Mouse (Mus musculus) embryonic fibroblast, embryonic 13.5 days (primary cell): ENCODE results near the gene Pds5b. TPM values are rescaled to one million over a fixed set of nuclear protein-coding genes. Genes with fewer than 3 reads are reported as not detected.

ENCODE experiments used
- H3K27ac ChIP-seq: 2 replicates; pipeline ENCODE4 v1.5.1; 2012; ENCODE audit warnings: low read length, control low read depth, inconsistent platforms; ENCODE audit not compliant: insufficient read depth
- H3K4me1 ChIP-seq: 2 replicates; pipeline ENCODE4 v1.6.1; 2011; ENCODE audit warnings: low read length; ENCODE audit not compliant: control insufficient read depth, insufficient read depth
- H3K4me3 ChIP-seq: 2 replicates; pipeline ENCODE4 v1.5.1; 2011; ENCODE audit warnings: mild to moderate bottlenecking, control low read depth, low read length; ENCODE audit not compliant: insufficient read depth
- CTCF ChIP-seq: IDR thresholded peaks from 2 replicates; pipeline ENCODE4 v1.5.1; 2011; ENCODE audit warnings: mild to moderate bottlenecking, control low read depth, low read length, moderate library complexity, borderline replicate concordance; ENCODE audit not compliant: insufficient read depth
- POLR2A ChIP-seq: IDR thresholded peaks from 2 replicates; pipeline ENCODE4 v1.6.1; 2011; ENCODE audit warnings: low read depth, mild to moderate bottlenecking, control low read depth, low read length, moderate library complexity
- polyA plus RNA-seq: library from polyadenylated mRNA; stranded (reverse); fragments of >200 nt; gene quantifications from 2 replicates; pipeline ENCODE4 v1.2.4, GENCODE M21; 2011; ENCODE audit warnings: low read depth; ENCODE audit not compliant: missing spikeins, insufficient read length

Gene Pds5b
- polyA plus RNA-seq, 1 experiment: 50.7 TPM

DNA sequence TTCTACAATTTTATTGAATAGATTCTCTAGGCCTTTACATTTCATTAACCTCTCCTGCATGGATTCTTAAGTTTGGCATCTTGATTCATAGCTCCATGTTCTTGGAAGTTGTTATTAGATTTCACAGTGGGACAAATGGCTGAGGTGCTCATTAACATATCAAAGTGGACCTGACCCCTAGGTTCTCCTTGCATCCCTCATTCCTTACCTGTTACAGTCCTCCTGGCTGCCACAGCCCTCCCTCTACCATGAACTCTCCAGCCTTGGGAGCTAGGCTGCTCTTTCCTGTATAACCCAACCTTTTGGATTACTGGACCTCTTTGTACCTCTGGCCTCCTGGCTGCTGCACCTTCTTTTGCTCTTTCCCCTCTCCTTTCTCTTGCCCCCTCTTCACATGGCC is 99.5 kb downstream of the Pds5b start:
- no peak overlapping the region for H3K27ac ChIP-seq
- H3K4me3 ChIP-seq: no peak overlapping the region
- no peaks in the 10 kb centered on the region for H3K4me1 ChIP-seq
- TF ChIP-seq POLR2A (no peak), CTCF (no peak)

DNA sequence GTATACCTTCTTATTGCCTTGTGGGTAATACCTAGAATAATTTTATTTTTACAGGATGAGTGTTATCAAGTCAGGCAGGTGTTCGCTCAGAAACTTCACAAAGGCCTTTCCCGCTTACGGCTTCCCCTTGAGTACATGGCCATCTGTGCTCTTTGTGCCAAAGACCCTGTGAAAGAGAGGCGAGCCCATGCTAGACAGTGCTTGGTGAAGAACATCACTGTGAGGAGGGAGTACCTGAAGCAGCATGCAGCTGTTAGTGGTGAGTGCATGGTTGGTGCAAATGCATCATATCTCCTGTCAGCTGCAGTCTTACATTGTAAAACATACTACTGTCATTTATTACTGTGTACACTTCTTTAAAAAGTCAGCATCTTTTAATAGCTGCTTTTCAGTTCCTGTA is 114.7 kb downstream of the Pds5b start:
- H3K4me1 ChIP-seq: no peaks in the 10 kb centered on the region
- TF ChIP-seq CTCF (no peak), POLR2A (no peak)
- H3K4me3 ChIP-seq: no peak overlapping the region
- no peak overlapping the region for H3K27ac ChIP-seq

DNA sequence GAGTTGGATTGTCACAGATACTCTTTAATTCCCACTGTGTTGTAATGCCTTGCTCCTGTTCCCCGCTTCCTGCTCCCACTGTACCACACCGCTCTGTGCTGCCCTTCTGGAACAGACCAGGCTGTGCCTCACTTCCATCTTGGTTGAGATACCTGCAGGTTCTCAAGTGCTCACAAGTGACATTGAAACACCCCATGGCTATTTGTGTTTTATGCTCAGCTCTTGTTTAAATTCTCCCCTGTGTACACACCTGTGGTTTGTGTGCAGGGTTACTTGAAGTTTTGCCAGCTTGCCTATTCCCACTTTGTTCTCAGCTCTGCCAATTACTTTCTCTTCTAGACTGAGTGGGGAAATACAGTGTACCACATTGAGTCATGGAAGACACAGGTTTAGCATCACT is 115.5 kb downstream of the Pds5b start:
- H3K4me1 ChIP-seq: no peaks in the 10 kb centered on the region
- TF ChIP-seq POLR2A: no peak
- TF ChIP-seq CTCF: no peak
- no peak overlapping the region for H3K27ac ChIP-seq
- H3K4me3 ChIP-seq: no peak overlapping the region

DNA sequence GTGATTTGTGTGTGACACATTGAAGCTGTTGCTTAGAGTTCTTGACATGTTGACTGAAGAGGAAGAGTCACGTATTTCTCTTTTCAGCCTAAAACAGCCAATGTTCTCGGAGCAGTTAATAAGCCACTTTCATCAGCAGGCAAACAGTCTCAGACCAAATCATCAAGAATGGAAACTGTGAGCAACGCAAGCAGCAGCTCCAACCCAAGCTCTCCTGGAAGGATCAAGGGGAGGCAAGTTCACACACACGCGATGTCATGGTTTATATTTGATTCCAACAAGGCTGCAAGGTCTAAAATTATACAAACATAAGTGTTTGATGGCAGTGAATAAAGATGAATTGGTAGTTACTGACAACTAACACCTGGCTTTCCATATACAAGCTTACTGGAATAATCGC is 120.6 kb downstream of the Pds5b start:
- TF ChIP-seq POLR2A (no peak), CTCF (no peak)
- Histone ChIP-seq H3K4me3 (no peak overlapping the region), H3K27ac (no peak overlapping the region), H3K4me1 (no peaks in the 10 kb centered on the region)

DNA sequence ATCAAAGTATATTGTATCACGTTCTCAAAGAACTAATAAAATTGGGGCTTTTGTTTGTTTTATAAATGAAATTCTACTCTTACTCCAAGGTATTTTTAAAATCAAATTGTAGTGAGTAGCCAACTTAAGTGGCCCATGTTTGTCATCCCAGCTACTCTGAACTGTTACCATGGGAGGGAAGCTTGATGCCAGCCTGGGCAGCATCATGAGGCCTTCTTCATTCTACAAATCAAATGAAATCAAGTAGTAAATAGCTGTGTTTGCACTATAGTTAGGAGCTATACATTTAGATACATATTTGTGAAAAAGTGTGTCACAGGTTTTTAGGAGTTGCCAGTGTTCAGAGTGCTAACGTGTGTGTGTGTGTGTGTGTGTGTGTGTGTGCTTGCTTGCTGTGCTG is 126.5 kb downstream of the Pds5b start:
- no peak overlapping the region for H3K4me3 ChIP-seq
- TF ChIP-seq CTCF: no peak
- no peak for TF ChIP-seq POLR2A
- no peaks in the 10 kb centered on the region for H3K4me1 ChIP-seq
- H3K27ac ChIP-seq: no peak overlapping the region

DNA sequence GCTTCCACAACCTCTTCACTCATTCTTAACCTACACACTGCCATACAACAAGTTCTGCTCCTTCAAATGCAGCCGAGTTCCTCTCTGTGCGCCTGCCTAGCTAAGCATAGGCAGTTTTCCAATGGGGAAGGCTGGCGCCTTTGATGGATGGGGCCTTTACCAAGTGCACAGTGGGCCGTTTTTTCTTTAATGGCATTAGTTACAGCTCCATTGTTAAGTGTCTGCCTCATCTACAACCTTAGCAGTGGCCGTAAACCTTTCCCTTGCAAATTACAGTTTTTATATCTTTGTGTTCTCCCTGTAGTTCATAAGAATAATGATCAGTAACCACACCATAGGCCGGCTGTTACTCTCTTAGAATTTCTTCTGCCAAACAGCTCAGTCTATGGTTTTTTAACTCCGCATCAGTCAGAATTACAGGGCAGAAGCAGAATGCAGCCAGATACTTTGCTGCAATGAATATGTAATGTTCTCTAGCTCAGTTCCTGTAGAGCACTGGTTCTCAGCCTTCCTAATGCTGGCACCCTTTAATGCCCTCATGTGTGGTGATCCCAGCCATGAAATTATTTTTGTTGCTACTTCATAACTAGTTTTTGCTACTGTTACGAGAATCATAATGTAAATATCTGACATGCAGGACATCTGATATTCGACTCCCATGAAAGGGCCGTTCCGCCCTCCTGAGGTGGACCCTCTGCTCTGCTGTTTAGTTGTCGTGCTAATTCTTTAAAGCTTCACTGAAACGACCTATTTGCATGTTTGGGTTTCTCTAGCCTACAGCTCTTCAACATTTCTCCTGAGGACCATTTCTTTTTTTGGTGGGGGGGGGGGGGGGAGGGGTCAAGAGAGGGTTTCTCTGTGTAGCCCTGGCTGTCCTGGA is 140.8 kb downstream of the Pds5b start:
- Histone ChIP-seq H3K27ac (no peak overlapping the region), H3K4me1 (no peaks in the 10 kb centered on the region), H3K4me3 (no peak overlapping the region)
- no peak for TF ChIP-seq POLR2A
- TF ChIP-seq CTCF: no peak

DNA sequence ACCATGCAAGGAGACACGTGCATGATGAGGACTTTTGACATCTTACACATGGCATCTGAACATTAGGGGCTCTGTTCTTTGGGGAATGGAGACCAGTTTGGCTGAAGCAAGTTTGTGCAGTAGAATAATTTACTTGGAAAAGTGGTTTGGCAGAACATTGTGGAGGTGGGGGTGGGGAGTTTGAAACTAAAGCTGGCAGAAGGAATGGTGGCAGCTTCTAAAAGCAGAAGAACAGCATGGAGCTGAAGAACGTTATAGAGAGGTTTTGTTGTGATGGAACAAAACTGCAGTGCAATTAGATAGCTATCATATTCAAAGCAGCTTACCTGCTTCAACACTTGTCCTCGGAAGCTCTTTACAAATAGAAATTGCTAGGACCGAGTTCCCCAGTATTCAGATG is 141.9 kb downstream of the Pds5b start:
- no peak overlapping the region for H3K27ac ChIP-seq
- H3K4me3 ChIP-seq: no peak overlapping the region
- TF ChIP-seq POLR2A (no peak), CTCF (no peak)
- no peaks in the 10 kb centered on the region for H3K4me1 ChIP-seq

DNA sequence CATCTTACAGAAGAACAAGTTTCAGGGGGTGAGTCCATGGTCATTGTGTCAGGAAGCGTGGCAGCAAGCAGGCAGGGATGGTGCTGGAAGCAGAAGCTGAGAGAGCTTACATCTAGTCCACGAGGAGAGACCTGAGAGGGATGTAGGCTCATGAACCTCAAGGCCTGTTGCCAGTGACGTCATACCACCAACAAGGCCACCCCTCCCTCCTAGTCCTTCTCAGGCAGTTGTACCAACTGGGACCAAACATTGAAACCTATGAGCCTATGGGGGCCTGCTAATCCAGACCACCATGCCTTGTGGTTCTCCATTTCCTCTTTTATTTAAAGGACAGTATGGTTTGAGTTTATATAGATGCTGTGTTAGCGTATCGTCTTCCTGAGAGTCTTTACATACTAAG is 143.2 kb downstream of the Pds5b start:
- no peak for TF ChIP-seq POLR2A
- no peak for TF ChIP-seq CTCF

DNA sequence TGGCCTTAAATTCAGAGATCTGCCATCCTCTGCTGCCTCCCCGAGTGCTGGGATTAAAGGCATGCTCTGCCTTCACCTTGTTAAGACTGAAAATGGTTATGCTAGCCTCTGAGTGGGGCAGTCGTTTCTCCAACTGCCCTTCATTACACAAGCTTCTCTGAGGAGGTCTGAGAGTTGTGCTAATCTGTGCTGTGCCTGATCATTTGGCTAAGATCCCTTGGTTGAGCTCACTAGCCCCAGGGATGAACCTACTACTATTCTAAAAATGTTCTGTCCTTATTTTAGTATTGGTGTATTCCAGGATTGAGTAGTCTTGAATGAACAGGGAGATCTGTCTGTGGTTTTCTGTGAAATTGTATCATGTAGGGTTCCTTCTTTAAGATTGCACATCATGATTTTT is 144.5 kb downstream of the Pds5b start:
- H3K4me3 ChIP-seq: no peak overlapping the region
- no peaks in the 10 kb centered on the region for H3K4me1 ChIP-seq
- TF ChIP-seq POLR2A (no peak), CTCF (no peak)
- no peak overlapping the region for H3K27ac ChIP-seq

More for the DNA sequence above, 143.2 kb downstream of the Pds5b start:
- Histone ChIP-seq H3K4me1 (no peaks in the 10 kb centered on the region), H3K4me3 (no peak overlapping the region), H3K27ac (no peak overlapping the region)

DNA sequence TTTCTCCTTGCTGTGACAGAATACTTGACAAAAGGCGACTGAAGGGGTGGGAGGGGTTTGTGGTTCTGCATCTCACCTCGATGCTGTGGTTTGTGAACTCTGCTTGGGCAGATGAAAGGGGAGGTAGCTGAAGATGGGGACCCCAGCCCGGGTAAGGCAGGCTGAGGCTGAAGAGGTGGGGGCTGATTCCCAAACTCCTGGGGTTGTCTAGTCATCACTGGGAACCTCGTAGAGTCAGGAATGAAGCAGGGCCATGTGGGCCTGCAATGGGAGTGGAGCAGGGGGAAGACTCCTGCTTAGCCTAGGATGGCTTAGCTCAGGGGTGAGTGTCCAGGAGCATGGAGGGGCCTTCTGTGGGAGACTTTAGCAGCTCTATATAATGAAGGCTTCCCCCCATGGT is 145.3 kb downstream of the Pds5b start:
- no peaks in the 10 kb centered on the region for H3K4me1 ChIP-seq
- no peak overlapping the region for H3K27ac ChIP-seq
- no peak for TF ChIP-seq POLR2A
- no peak for TF ChIP-seq CTCF
- no peak overlapping the region for H3K4me3 ChIP-seq

DNA sequence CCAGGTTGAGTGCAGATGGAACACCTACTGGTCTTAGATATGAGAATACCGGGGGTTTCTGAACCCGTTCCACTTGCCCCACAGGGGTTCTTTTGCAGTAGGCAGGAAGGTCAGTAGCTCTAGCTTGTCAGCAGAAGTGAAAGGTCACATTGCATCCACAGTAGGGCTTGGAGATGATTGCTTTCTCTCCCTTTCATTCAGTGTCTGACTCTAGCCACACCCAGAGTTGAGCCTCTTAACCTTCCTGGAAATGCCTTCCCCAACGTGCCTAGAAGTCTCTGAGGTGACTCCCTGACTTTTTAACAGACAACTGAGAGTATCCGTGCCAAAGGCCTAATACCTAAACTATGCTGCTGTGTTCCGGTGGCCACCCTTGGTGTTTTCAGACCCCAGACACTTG is 146.0 kb downstream of the Pds5b start:
- no peak for TF ChIP-seq POLR2A
- no peak for TF ChIP-seq CTCF
- no peak overlapping the region for H3K4me3 ChIP-seq
- H3K4me1 ChIP-seq: no peaks in the 10 kb centered on the region
- H3K27ac ChIP-seq: no peak overlapping the region
